Mouse (Mus musculus): Measurements from ENCODE around the gene Slc30a1. TPM values are rescaled to one million over a fixed set of nuclear protein-coding genes. Genes with fewer than 3 reads are reported as not detected.

The Slc30a1 gene
- polyA plus RNA-seq, 1 experiment from 2014 or later: 1.8 TPM

- no peaks in the 10 kb centered on the region for H3K9me3 ChIP-seq
- whole genome bisulfite sequencing: 70% methylated on average over 2 of the region's 2 CpGs
- H3K4me2 ChIP-seq (replicated peaks): no peak overlapping the region
- H3K4me3 ChIP-seq (replicated peaks): no peak overlapping the region
- no peaks in the 10 kb centered on the region for H3K4me1 ChIP-seq (replicated peaks)
- H3K9ac ChIP-seq (replicated peaks): no peak overlapping the region
- no peaks in the 10 kb centered on the region for H3K27me3 ChIP-seq
- H3K27ac ChIP-seq: no peak overlapping the region
- H3K36me3 ChIP-seq: no peaks in the 10 kb centered on the region
- ATAC-seq: no peak
Measured at GRCm38 (mm10) chr1:191950611-191951010, 44.0 kb downstream of the Slc30a1 start.

- no peaks in the 10 kb centered on the region for H3K36me3 ChIP-seq
- H3K4me1 ChIP-seq (replicated peaks): no peaks in the 10 kb centered on the region
- H3K4me2 ChIP-seq (replicated peaks): no peak overlapping the region
- ATAC-seq: no peak
- no peak overlapping the region for H3K9ac ChIP-seq (replicated peaks)
- WGBS: 87% methylated on average over 11 of the region's 11 CpGs
- no peak overlapping the region for H3K27ac ChIP-seq
- H3K4me3 ChIP-seq (replicated peaks): no peak overlapping the region
- H3K9me3 ChIP-seq: no peaks in the 10 kb centered on the region
- no peaks in the 10 kb centered on the region for H3K27me3 ChIP-seq
Measured at GRCm38 (mm10) chr1:191952733-191953335, 46.3 kb downstream of the Slc30a1 start.

- WGBS: 70% methylated on average over 3 of the region's 3 CpGs
- ATAC-seq: no peak
- H3K9me3 ChIP-seq: no peaks in the 10 kb centered on the region
- no peak overlapping the region for H3K27ac ChIP-seq
- no peak overlapping the region for H3K4me3 ChIP-seq (replicated peaks)
- H3K9ac ChIP-seq (replicated peaks): no peak overlapping the region
- H3K4me1 ChIP-seq (replicated peaks): no peaks in the 10 kb centered on the region
- no peaks in the 10 kb centered on the region for H3K36me3 ChIP-seq
- no peak overlapping the region for H3K4me2 ChIP-seq (replicated peaks)
- no peaks in the 10 kb centered on the region for H3K27me3 ChIP-seq
Measured at GRCm38 (mm10) chr1:191955101-191955500, 48.5 kb downstream of the Slc30a1 start.

- H3K4me1 ChIP-seq (replicated peaks): no peaks in the 10 kb centered on the region
- no peaks in the 10 kb centered on the region for H3K9me3 ChIP-seq
- ATAC-seq: no peak
- no peak overlapping the region for H3K4me3 ChIP-seq (replicated peaks)
- 68% methylated on average over 3 of the region's 3 CpGs for WGBS
- H3K36me3 ChIP-seq: no peaks in the 10 kb centered on the region
- H3K9ac ChIP-seq (replicated peaks): no peak overlapping the region
- no peak overlapping the region for H3K4me2 ChIP-seq (replicated peaks)
- H3K27ac ChIP-seq: no peak overlapping the region
- no peaks in the 10 kb centered on the region for H3K27me3 ChIP-seq
Measured at GRCm38 (mm10) chr1:191956261-191956660, 49.7 kb downstream of the Slc30a1 start.

- Histone ChIP-seq H3K9ac (replicated peaks) (no peak overlapping the region), H3K27me3 (no peaks in the 10 kb centered on the region), H3K27ac (no peak overlapping the region), H3K36me3 (no peaks in the 10 kb centered on the region), H3K4me2 (replicated peaks) (no peak overlapping the region), H3K4me1 (replicated peaks) (no peaks in the 10 kb centered on the region), H3K4me3 (replicated peaks) (no peak overlapping the region), H3K9me3 (no peaks in the 10 kb centered on the region)
- WGBS: 90% methylated on average over 2 of the region's 2 CpGs
- ATAC-seq: no peak
Measured at GRCm38 (mm10) chr1:191956871-191957270, 50.3 kb downstream of the Slc30a1 start.

GRCm38 (mm10) chr1:191957321-191957720, 50.8 kb downstream of the Slc30a1 start:
- H3K9ac ChIP-seq (replicated peaks): no peak overlapping the region
- H3K4me1 ChIP-seq (replicated peaks): no peaks in the 10 kb centered on the region
- ATAC-seq: no peak
- H3K36me3 ChIP-seq: no peaks in the 10 kb centered on the region
- no peaks in the 10 kb centered on the region for H3K27me3 ChIP-seq
- H3K9me3 ChIP-seq: no peaks in the 10 kb centered on the region
- H3K4me3 ChIP-seq (replicated peaks): no peak overlapping the region
- H3K27ac ChIP-seq: no peak overlapping the region
- WGBS: 93% methylated on average over 3 of the region's 3 CpGs
- H3K4me2 ChIP-seq (replicated peaks): no peak overlapping the region

GRCm38 (mm10) chr1:191960946-191961345, 54.4 kb downstream of the Slc30a1 start:
- WGBS: 69% methylated on average over 2 of the region's 2 CpGs
- H3K9ac ChIP-seq (replicated peaks): no peak overlapping the region
- no peak overlapping the region for H3K4me2 ChIP-seq (replicated peaks)
- H3K4me1 ChIP-seq (replicated peaks): no peaks in the 10 kb centered on the region
- no peaks in the 10 kb centered on the region for H3K9me3 ChIP-seq
- no peaks in the 10 kb centered on the region for H3K36me3 ChIP-seq
- no peak overlapping the region for H3K27ac ChIP-seq
- no peak for ATAC-seq
- H3K4me3 ChIP-seq (replicated peaks): no peak overlapping the region
- no peaks in the 10 kb centered on the region for H3K27me3 ChIP-seq

Other genes with a start within 250 kb of the Slc30a1 start
- gene Lpgat1, start 188.9 kb upstream of the Slc30a1 start, polyA plus RNA-seq (2015; fragmentation: Nextera tagmentation; extraction: Ambion mirVana): 30.7 and 30.9 TPM in 2 replicates
- 18.6 and 20.0 TPM in 2 replicates for gene Nek2, start 85.3 kb upstream of the Slc30a1 start, polyA plus RNA-seq (2015; fragmentation: Nextera tagmentation; extraction: Ambion mirVana)
- 1.8 and 3.1 TPM in 2 replicates for gene Rd3, start 70.6 kb downstream of the Slc30a1 start, polyA plus RNA-seq (2015; fragmentation: Nextera tagmentation; extraction: Ambion mirVana)
- gene Traf5, start 185.8 kb downstream of the Slc30a1 start, polyA plus RNA-seq (2015; fragmentation: Nextera tagmentation; extraction: Ambion mirVana): 2.2 and 2.6 TPM in 2 replicates
- 25.9 and 30.9 TPM in 2 replicates for gene Rcor3, start 231.3 kb downstream of the Slc30a1 start, polyA plus RNA-seq (2015; fragmentation: Nextera tagmentation; extraction: Ambion mirVana)